Mouse (Mus musculus): ENCODE measurements around the gene Arsg.

Gene Arsg

DNA sequence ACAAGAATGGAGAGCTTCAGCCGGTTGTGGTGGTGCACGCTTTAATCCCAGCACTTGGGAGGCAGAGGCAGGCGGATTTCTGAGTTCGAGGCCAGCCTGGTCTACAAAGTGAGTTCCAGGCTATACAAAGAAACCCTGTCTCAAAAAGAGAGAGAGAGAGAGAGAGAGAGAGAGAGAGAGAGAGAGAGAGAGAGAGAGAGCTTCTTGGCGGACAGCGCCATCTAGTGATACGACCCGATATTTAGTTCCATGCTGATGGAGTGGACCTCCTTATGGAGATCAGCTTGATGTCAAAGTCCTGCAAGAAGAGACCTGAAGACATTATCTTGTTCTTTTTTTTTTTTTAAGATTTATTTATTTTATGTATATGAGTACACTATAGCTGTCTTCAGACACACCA is 145.9 kb downstream of the Arsg start:
- DNase-seq (ENCODE audit: low spot score), result peak; percentile 45

DNA sequence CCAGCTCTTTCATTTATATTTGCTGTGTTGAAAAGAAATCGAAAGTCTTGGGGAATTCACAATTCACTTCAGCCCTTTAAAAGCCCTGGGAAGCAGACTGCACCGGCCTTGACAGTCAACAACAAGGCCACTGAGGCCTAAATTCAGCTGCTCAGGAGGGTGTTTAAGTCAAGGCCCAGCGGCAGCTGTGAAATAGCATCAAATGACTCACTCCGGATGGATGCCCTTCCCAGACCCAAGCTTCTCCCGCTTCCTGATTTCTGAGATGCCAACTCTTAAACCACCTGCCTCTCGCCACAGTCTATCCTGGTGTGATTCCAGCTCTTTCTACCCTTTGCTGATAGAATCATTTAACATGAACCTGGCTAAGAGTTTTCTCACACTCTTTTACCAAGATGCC is 147.2 kb downstream of the Arsg start:
- no peak for DNase-seq (ENCODE audit: low spot score)

DNA sequence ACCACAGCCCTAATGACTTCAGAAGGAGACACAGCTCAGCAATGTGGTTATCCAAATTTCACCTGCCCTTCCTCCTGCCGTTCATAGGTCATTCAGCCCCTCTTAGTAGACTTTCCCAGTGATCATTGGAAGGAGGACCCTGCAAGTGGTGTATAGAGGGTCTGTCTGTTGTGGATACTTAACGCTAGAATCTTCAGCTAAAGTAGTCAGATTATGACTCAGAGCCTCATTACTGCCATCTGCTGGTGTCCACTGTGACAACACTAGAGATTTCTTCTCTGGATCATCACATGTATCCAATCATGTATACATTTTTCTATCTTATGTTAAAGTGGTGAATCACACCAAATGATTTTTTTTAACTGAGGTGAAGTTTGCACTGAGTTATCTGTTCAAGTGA is 148.0 kb downstream of the Arsg start:
- peak; percentile 44 for DNase-seq (ENCODE audit: low spot score)

GRCm38 (mm10) chr11:109622518-109623037 is 149.4 kb downstream of the Arsg start:
- DNase-seq (ENCODE audit: low spot score), result no peak
